Mouse (Mus musculus) adrenal gland, postnatal 36 days (tissue): ENCODE measurements around the gene Pnrc1. TPM values are rescaled to one million over a fixed set of nuclear protein-coding genes. Genes with fewer than 3 reads are reported as not detected.
"Not testable (repeated sequence)": the region's sequence is repeated elsewhere in the genome, so short reads cannot be mapped to it uniquely, and the experiment has no call there.

Source experiments
- DNase-seq, 2 experiments: peaks; one replicate each; pipeline ENCODE4 v3.0.0; 2021; ENCODE audit warnings: mixed read lengths in 1 of 2
- long read RNA-seq, 2 experiments: library from polyadenylated mRNA; stranded (forward); transcript quantifications; one replicate each; pipeline ENCODE4 v2.0.0; 2021; ENCODE audit warnings: borderline sequencing depth in 2 of 2
- total RNA-seq, 2 experiments: library from RNA; stranded (reverse); gene quantifications; 2 replicates each; pipeline ENCODE4 v1.2.3; 2021

The Pnrc1 gene
- 100 to 1,000 TPM; 192 to 221 TPM for total RNA-seq
- long read RNA-seq, experiment 1, transcript Pnrc1-201 (2 exons, 1,648 nt), result major isoform, 127 of 144 reads
- long read RNA-seq, experiment 1, partial matches to known transcripts, result 0 of 144 reads
- long read RNA-seq, experiment 1, other reads (novel, unspliced or antisense), result 13 of 144 reads
- long read RNA-seq, experiment 2, transcript Pnrc1-201 (2 exons, 1,648 nt), result major isoform, 36 of 41 reads
- long read RNA-seq, experiment 2, partial matches to known transcripts, result 0 of 41 reads
- long read RNA-seq, experiment 2, other reads (novel, unspliced or antisense), result 2 of 41 reads

GRCm38 (mm10) chr4:33290002-33290401 is at the start of gene Pnrc1:
TSS of gene Pnrc1 (minus strand) at chr4:33290163.
- DNase-seq, result peak; percentile 72 to 81

- peak; percentile 51 to 73 for DNase-seq
Measured at GRCm38 (mm10) chr4:33337999-33338398, 48.0 kb upstream of the Pnrc1 start.

- peak; percentile 36 to 39 for DNase-seq
Measured at GRCm38 (mm10) chr4:33332956-33333455, 43.0 kb upstream of the Pnrc1 start.

- no peak for DNase-seq
Measured at GRCm38 (mm10) chr4:33331147-33331546, 41.2 kb upstream of the Pnrc1 start.

- no peak for DNase-seq
Measured at GRCm38 (mm10) chr4:33315840-33316239, 25.9 kb upstream of the Pnrc1 start.

GRCm38 (mm10) chr4:33314150-33314549 is 24.2 kb upstream of the Pnrc1 start:
- DNase-seq, result not testable (repeated sequence)

- DNase-seq, result no peak
Measured at GRCm38 (mm10) chr4:33310840-33311437, 21.0 kb upstream of the Pnrc1 start.

GRCm38 (mm10) chr4:33309764-33310757 is 20.1 kb upstream of the Pnrc1 start, which contains the start of gene Rngtt:
TSS of gene Rngtt (plus strand) at chr4:33310311.
- DNase-seq, result peak; percentile 97 to 99

GRCm38 (mm10) chr4:33307146-33307545 is 17.2 kb upstream of the Pnrc1 start:
- DNase-seq, result no peak

GRCm38 (mm10) chr4:33303057-33303456 is 13.1 kb upstream of the Pnrc1 start:
- no peak for DNase-seq

GRCm38 (mm10) chr4:33300891-33301665 is 11.1 kb upstream of the Pnrc1 start:
- DNase-seq, result not testable (repeated sequence)

GRCm38 (mm10) chr4:33292409-33293370 is 2.7 kb upstream of the Pnrc1 start:
- DNase-seq, result peak; percentile 81 to 85

- DNase-seq, result no peak
Measured at GRCm38 (mm10) chr4:33290878-33291277, 915 bp upstream of the Pnrc1 start.

- DNase-seq, result peak in 1 of 2 experiments; percentile 8
Measured at GRCm38 (mm10) chr4:33289106-33289650, 785 bp downstream of the Pnrc1 start.

- no peak for DNase-seq
Measured at GRCm38 (mm10) chr4:33285448-33285847, 4.5 kb downstream of the Pnrc1 start.

- DNase-seq, result peak; percentile 48 to 59
Measured at GRCm38 (mm10) chr4:33284083-33284880, 5.7 kb downstream of the Pnrc1 start.

GRCm38 (mm10) chr4:33281891-33282685 is 7.9 kb downstream of the Pnrc1 start:
- no peak for DNase-seq

GRCm38 (mm10) chr4:33273437-33273836 is 16.5 kb downstream of the Pnrc1 start:
- no peak for DNase-seq
